Mouse (Mus musculus): ENCODE measurements around the gene Cuedc1.

- TF ChIP-seq CTCF (IDR thresholded peaks at IDR 0.05; ENCODE audit: insufficient read depth, low read depth, low read length) = no peak
- no peak for TF ChIP-seq POLR2A (IDR thresholded peaks at IDR 0.05; ENCODE audit: insufficient read depth, low read depth, low read length)
Observed at GRCm38 (mm10) chr11:88118817-88119642, 21.2 kb downstream of the Cuedc1 start.
